ENCODE assay signal across 13 mouse cellular contexts in the genomic region with DNA sequence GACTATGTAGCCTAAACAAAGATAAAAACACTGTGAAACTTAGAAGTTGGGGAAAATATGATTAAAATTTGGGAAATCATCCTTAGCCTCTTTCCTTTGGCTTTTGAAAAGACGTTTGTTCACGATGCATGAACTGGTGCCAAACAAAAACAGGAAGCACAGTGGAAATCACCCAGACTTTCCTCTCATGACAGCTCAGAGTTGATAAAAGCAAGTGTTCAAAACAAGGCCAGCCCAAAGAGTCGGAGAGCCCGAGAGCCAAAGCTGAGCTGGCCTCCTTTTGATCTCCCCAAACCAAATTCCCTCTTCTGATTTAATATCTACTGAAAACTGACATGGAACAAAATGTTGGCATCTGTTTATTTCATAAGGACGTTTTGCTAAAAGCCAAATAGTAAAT.
DNase-seq lines count a peak whose midpoint lies in the region; ATAC-seq and TF ChIP-seq lines count a peak whose summit lies in the region.
"Had no signal": no experiment of that assay in that cellular context is flagged by ENCODE, and none has a peak within 500 bp of the region (broad histone marks: within the 10 kb centered on the region; RNA-seq: fewer than 3 reads in every experiment).

No protein-coding gene starts in this region.

- no peak for TF ChIP-seq CTCF in heart, postnatal 0 days (IDR thresholded peaks at IDR 0.05; ENCODE audit: low read depth)
- no peak for TF ChIP-seq CTCF in lung, postnatal 0 days (IDR thresholded peaks at IDR 0.05)

- H3K4me3 ChIP-seq in heart, postnatal 0 days (ENCODE audit: low read depth, low read length), result no peak overlapping the region
- H3K4me3 ChIP-seq in lung, postnatal 0 days (ENCODE audit: low read depth, low read length), result no peak overlapping the region
- H3K4me3 ChIP-seq: erythroblast, embryonic 14.5 days; hindbrain, embryonic 12.5 days; midbrain, embryonic 13.5 days; neural tube, embryonic 12.5 days had no signal

- H3K4me1 ChIP-seq in heart, postnatal 0 days (ENCODE audit: control insufficient read depth, insufficient read depth), result no peaks in the 10 kb centered on the region
- no peaks in the 10 kb centered on the region for H3K4me1 ChIP-seq in lung, postnatal 0 days (ENCODE audit: insufficient read depth, low read depth, low read length)
- H3K4me1 ChIP-seq: hindbrain, embryonic 12.5 days; neural tube, embryonic 12.5 days had no signal

- ATAC-seq in heart, postnatal 0 days (ENCODE audit: insufficient read depth, low read depth), result no peak
- peak; percentile 38; the same call in 1 of the 2 replicates for ATAC-seq in lung, postnatal 0 days
- ATAC-seq: midbrain, embryonic 13.5 days had no signal

- H3K9ac ChIP-seq in heart, postnatal 0 days (replicated peaks; ENCODE audit: low read depth, low read length), result no peak overlapping the region
- no peak overlapping the region for H3K9ac ChIP-seq in lung, postnatal 0 days (replicated peaks; ENCODE audit: low read depth)
- H3K9ac ChIP-seq: hindbrain, embryonic 12.5 days; liver, embryonic 14.5 days; midbrain, embryonic 13.5 days; neural tube, embryonic 12.5 days had no signal

- H3K27me3 ChIP-seq in heart, postnatal 0 days (ENCODE audit: control insufficient read depth, insufficient read depth, low read length), result no peaks in the 10 kb centered on the region
- H3K27me3 ChIP-seq in lung, postnatal 0 days (replicated peaks; ENCODE audit: insufficient read depth, low read length), result no peaks in the 10 kb centered on the region
- H3K27me3 ChIP-seq: hindbrain, embryonic 12.5 days; midbrain, embryonic 13.5 days; neural tube, embryonic 12.5 days had no signal

- peak; percentile 30 for DNase-seq in adrenal gland, adult 2 months
- DNase-seq in adrenal gland, postnatal 4 days (ENCODE audit: low spot score in 2 of 2), result no peak
- DNase-seq in kidney, postnatal 14 days, result peak; percentile 33
- DNase-seq in kidney, adult 11 months, result no peak
- peak; percentile 12 for DNase-seq in heart, postnatal 0 days (ENCODE audit: low spot score)
- peak; percentile 35 for DNase-seq in lung, postnatal 0 days (ENCODE audit: low spot score)
- DNase-seq in natural killer cell, adult 2 months (ENCODE audit: low spot score in 2 of 2), result no peak
- DNase-seq in thymus, postnatal 25 days, result no peak

- no peaks in the 10 kb centered on the region for H3K36me3 ChIP-seq in heart, postnatal 0 days (replicated peaks; ENCODE audit: control insufficient read depth, insufficient read depth, low read length)
- H3K36me3 ChIP-seq in lung, postnatal 0 days (ENCODE audit: insufficient read depth, low read length), result no peaks in the 10 kb centered on the region
- H3K36me3 ChIP-seq: hindbrain, embryonic 12.5 days; midbrain, embryonic 13.5 days; neural tube, embryonic 12.5 days had no signal

- no peak overlapping the region for H3K4me2 ChIP-seq in heart, postnatal 0 days (ENCODE audit: low read depth, low read length)
- no peak overlapping the region for H3K4me2 ChIP-seq in lung, postnatal 0 days (replicated peaks; ENCODE audit: low read depth, low read length)
- H3K4me2 ChIP-seq: hindbrain, embryonic 12.5 days; midbrain, embryonic 13.5 days; neural tube, embryonic 12.5 days had no signal

- TF ChIP-seq EP300 in heart, postnatal 0 days (IDR thresholded peaks at IDR 0.05; ENCODE audit: low read depth), result no peak
- TF ChIP-seq EP300 in lung, postnatal 0 days (IDR thresholded peaks at IDR 0.05), result peak; percentile 40

- no peaks in the 10 kb centered on the region for H3K9me3 ChIP-seq in heart, postnatal 0 days (replicated peaks; ENCODE audit: control insufficient read depth, low read length)
- H3K9me3 ChIP-seq in lung, postnatal 0 days (ENCODE audit: low read length), result no peaks in the 10 kb centered on the region
- H3K9me3 ChIP-seq: hindbrain, embryonic 12.5 days; midbrain, embryonic 13.5 days; neural tube, embryonic 12.5 days had no signal

- 26% methylated on average over 5 of the region's 5 CpGs for WGBS in heart, postnatal 0 days
- WGBS in lung, postnatal 0 days, result 36% methylated on average over 5 of the region's 5 CpGs

- H3K27ac ChIP-seq in heart, postnatal 0 days (ENCODE audit: low read depth), result no peak overlapping the region
- no peak overlapping the region for H3K27ac ChIP-seq in lung, postnatal 0 days (ENCODE audit: low read length)
- H3K27ac ChIP-seq: hindbrain, embryonic 12.5 days; liver, embryonic 14.5 days; midbrain, embryonic 13.5 days; neural tube, embryonic 12.5 days had no signal

Comparison
In these comparisons a context has a peak if more than half of its experiments do, and no peak if none do; other contexts are left out.
1. DNase-seq: peak in adrenal gland, adult 2 months (single experiment), kidney, postnatal 14 days (single experiment), heart, postnatal 0 days (single experiment) and lung, postnatal 0 days (single experiment); none in adrenal gland, postnatal 4 days (0 of 2), kidney, adult 11 months (single experiment), natural killer cell, adult 2 months (0 of 2) and thymus, postnatal 25 days (single experiment).